Mouse (Mus musculus): Measurements from ENCODE around the gene Cdt1. TPM values are rescaled to one million over a fixed set of nuclear protein-coding genes. Genes with fewer than 3 reads are reported as not detected.
"Not testable (repeated sequence)": the region's sequence is repeated elsewhere in the genome, so short reads cannot be mapped to it uniquely, and the experiment has no call there.

Cdt1 gene
- total and polyA plus RNA-seq, 2 experiments from 2014 or later, result 6.4 to 15.6 TPM

DNA sequence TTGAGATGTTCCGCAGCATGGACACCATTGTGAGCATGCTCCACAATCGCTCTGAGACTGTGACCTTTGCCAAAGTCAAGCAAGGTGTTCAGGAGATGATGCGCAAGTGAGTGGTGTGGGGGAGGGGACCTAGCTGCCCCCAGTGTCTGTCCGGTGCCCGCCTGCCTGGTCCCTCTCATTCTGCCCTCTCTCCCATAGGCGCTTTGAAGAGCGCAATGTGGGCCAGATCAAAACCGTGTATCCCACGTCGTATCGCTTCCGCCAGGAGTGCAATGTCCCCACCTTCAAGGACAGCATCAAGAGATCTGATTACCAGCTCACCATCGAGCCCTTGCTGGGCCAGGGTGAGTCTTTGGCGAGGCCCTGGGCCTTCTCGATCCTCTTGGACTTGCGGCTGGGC, 2.2 kb downstream of the Cdt1 start:
- DNase-seq (ENCODE audit: low spot score), result no peak
- no peaks in the 10 kb centered on the region for H3K27me3 ChIP-seq (ENCODE audit: insufficient read depth, low read length)
- H3K4me2 ChIP-seq (ENCODE audit: low read depth, low read length, poor library complexity, severe bottlenecking), result no peak overlapping the region
- WGBS, result 97% methylated on average over 16 of the region's 16 CpGs
- ATAC-seq (ENCODE audit: low FRiP score), result no peak
- H3K27ac ChIP-seq (ENCODE audit: low read depth, low read length), result no peak overlapping the region
- H3K4me1 ChIP-seq (ENCODE audit: insufficient read depth, low read length), result peaks cover 15% of the 10 kb centered on the region
- no peak overlapping the region for H3K4me3 ChIP-seq (ENCODE audit: low read depth, low read length)
- H3K36me3 ChIP-seq (ENCODE audit: insufficient read depth, low read length), result peaks cover 5% of the 10 kb centered on the region; the same call in 1 of the 2 replicates
- H3K9ac ChIP-seq (replicated peaks; ENCODE audit: low read length, poor library complexity, severe bottlenecking), result no peak overlapping the region
- no peaks in the 10 kb centered on the region for H3K9me3 ChIP-seq (ENCODE audit: low read length)
- TF ChIP-seq CTCF (IDR thresholded peaks at IDR 0.05), result no peak

DNA sequence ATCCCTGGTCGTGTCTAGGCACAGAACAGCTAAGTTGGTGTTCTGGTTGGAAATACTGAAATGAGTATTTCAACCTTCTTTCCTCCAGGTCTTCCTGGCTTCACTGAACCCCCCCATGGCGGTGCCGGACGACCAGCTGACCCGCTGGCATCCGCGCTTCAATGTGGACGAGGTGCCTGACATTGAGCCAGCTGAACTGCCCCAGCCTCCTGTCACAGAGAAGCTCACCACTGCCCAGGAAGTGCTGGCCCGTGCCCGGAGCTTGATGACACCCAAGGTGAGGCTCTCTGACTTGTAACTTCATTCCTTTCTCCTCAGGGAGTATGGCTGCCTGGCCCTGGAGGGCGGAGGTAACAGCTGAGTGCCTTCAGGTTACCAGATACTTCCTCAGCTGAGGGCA, 3.3 kb downstream of the Cdt1 start:
- peaks cover 26% of the 10 kb centered on the region for H3K4me1 ChIP-seq (ENCODE audit: insufficient read depth, low read length)
- no peak overlapping the region for H3K4me3 ChIP-seq (ENCODE audit: low read depth, low read length)
- H3K27ac ChIP-seq (ENCODE audit: low read depth, low read length), result no peak overlapping the region
- H3K36me3 ChIP-seq (ENCODE audit: insufficient read depth, low read length), result peaks cover 5% of the 10 kb centered on the region; the same call in 1 of the 2 replicates
- no peak for TF ChIP-seq CTCF (IDR thresholded peaks at IDR 0.05)
- DNase-seq (ENCODE audit: low spot score) (no peak), ATAC-seq (ENCODE audit: low FRiP score) (no peak)
- no peaks in the 10 kb centered on the region for H3K9me3 ChIP-seq (ENCODE audit: low read length)
- H3K27me3 ChIP-seq (ENCODE audit: insufficient read depth, low read length), result no peaks in the 10 kb centered on the region
- no peak overlapping the region for H3K9ac ChIP-seq (replicated peaks; ENCODE audit: low read length, poor library complexity, severe bottlenecking)
- 94% methylated on average over 11 of the region's 11 CpGs for WGBS
- no peak overlapping the region for H3K4me2 ChIP-seq (ENCODE audit: low read depth, low read length, poor library complexity, severe bottlenecking)

DNA sequence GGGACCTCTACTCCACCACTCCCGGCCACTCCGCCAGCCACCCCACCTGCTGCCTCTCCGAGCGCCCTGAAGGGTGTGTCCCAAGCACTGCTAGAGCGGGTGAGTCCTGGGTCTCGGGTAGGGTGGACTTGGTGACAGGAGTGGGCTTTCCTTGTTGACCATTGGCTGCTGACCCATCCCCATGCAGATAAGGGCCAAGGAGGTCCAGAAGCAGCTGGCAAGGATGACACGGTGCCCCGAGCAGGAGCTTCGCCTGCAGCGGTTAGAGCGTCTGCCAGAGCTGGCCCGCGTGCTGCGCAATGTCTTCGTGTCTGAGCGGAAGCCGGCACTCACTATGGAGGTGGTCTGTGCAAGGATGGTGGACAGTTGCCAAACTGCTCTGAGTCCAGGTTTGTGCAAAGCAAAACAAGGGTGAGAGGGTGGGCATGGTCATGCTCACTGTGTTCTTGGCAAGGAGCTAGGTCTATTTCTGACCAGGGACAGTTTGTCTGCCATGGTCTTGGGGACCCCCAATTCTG, 4.0 kb downstream of the Cdt1 start:
- Histone ChIP-seq H3K4me2 (ENCODE audit: low read depth, low read length, poor library complexity, severe bottlenecking) (no peak overlapping the region), H3K4me1 (ENCODE audit: insufficient read depth, low read length) (peaks cover 23% of the 10 kb centered on the region), H3K9me3 (ENCODE audit: low read length) (no peaks in the 10 kb centered on the region), H3K27me3 (ENCODE audit: insufficient read depth, low read length) (no peaks in the 10 kb centered on the region), H3K9ac (replicated peaks; ENCODE audit: low read length, poor library complexity, severe bottlenecking) (no peak overlapping the region), H3K4me3 (ENCODE audit: low read depth, low read length) (no peak overlapping the region), H3K36me3 (ENCODE audit: insufficient read depth, low read length) (peaks cover 5% of the 10 kb centered on the region; the same call in 1 of the 2 replicates), H3K27ac (ENCODE audit: low read depth, low read length) (no peak overlapping the region)
- 92% methylated on average over 17 of the region's 17 CpGs for WGBS
- no peak for TF ChIP-seq CTCF (IDR thresholded peaks at IDR 0.05)
- no peak for ATAC-seq (ENCODE audit: low FRiP score)
- no peak for DNase-seq (ENCODE audit: low spot score)

DNA sequence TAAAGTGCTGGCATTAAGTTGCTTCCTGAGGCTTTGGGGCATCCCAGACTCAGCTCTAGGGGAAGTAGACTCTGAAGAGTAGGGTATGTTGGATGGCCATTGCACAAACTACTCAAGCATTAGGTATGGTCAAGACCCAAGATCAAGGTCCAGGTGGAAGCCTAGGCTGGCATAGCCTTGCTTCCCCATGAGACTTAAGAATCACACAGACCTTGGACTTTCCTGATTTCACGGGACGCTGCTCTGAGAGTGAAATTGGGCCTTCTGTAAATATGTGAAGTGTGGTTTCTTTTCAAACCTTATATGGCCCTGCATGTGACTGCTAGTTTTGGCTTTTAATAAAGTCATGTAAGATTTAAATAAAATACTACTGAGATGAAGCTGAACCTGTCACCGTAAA, 4.9 kb downstream of the Cdt1 start:
- H3K4me1 ChIP-seq (ENCODE audit: insufficient read depth, low read length), result peaks cover 23% of the 10 kb centered on the region
- no peak overlapping the region for H3K27ac ChIP-seq (ENCODE audit: low read depth, low read length)
- ATAC-seq (ENCODE audit: low FRiP score) (no peak), DNase-seq (ENCODE audit: low spot score) (no peak)
- no peak overlapping the region for H3K9ac ChIP-seq (replicated peaks; ENCODE audit: low read length, poor library complexity, severe bottlenecking)
- 93% methylated on average over 3 of the region's 3 CpGs for WGBS
- H3K4me3 ChIP-seq (ENCODE audit: low read depth, low read length), result no peak overlapping the region
- no peak overlapping the region for H3K4me2 ChIP-seq (ENCODE audit: low read depth, low read length, poor library complexity, severe bottlenecking)
- peaks cover 5% of the 10 kb centered on the region; the same call in 1 of the 2 replicates for H3K36me3 ChIP-seq (ENCODE audit: insufficient read depth, low read length)
- H3K27me3 ChIP-seq (ENCODE audit: insufficient read depth, low read length), result no peaks in the 10 kb centered on the region
- no peak for TF ChIP-seq CTCF (IDR thresholded peaks at IDR 0.05)
- no peaks in the 10 kb centered on the region for H3K9me3 ChIP-seq (ENCODE audit: low read length)

DNA sequence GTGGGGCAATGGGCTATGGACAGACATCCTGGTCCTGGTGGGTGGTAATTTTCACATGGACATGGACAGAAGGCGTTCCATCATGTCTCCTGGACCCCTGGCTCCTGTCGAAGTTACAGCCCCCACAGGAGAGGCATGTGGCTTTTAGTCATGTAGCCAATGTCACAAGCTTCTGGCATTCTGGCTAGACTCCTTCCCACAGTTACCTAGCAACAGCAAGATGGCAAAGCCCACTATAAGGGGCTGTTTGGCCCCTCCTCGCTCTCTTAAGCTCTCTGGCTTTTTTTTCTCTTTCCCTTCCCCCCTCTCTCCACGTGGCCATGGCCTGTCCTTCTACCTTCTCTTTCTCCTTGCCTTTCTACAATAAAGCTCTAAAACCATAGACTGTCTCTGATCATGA, 5.4 kb downstream of the Cdt1 start:
- 19% methylated on average over 4 of the region's 4 CpGs for WGBS
- H3K27me3 ChIP-seq (ENCODE audit: insufficient read depth, low read length); H3K36me3 ChIP-seq (ENCODE audit: insufficient read depth, low read length); H3K4me3 ChIP-seq (ENCODE audit: low read depth, low read length); H3K9me3 ChIP-seq (ENCODE audit: low read length); H3K4me2 ChIP-seq (ENCODE audit: low read depth, low read length, poor library complexity, severe bottlenecking); ATAC-seq (ENCODE audit: low FRiP score); H3K9ac ChIP-seq (replicated peaks; ENCODE audit: low read length, poor library complexity, severe bottlenecking); H3K27ac ChIP-seq (ENCODE audit: low read depth, low read length): not testable (repeated sequence)
- peak; percentile 51 for DNase-seq (ENCODE audit: low spot score)
- H3K4me1 ChIP-seq (ENCODE audit: insufficient read depth, low read length), result peaks cover 22% of the 10 kb centered on the region

DNA sequence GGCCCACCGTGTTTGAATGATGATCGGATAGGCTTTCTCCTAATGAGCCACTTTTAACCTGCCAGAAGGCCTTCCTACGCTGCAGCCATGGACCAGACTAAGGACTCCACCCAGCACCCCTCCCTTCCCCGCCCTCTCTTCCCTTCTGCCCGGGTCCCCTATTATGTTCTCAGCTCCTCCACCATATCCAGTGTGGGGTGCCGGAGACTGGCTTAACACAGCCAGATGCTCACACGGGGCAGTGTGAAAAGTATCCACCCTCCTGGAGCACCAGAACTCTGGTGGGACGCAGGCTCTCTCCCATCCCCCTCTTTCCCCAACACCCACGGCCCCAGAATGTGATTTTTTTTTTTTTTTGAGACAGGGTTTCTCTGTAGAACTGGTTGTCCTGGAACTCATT, 5.8 kb downstream of the Cdt1 start:
- no peaks in the 10 kb centered on the region for H3K27me3 ChIP-seq (ENCODE audit: insufficient read depth, low read length)
- H3K4me2 ChIP-seq (ENCODE audit: low read depth, low read length, poor library complexity, severe bottlenecking), result no peak overlapping the region
- no peak for DNase-seq (ENCODE audit: low spot score)
- 59% methylated on average over 9 of the region's 9 CpGs for WGBS
- peaks cover 5% of the 10 kb centered on the region; the same call in 1 of the 2 replicates for H3K36me3 ChIP-seq (ENCODE audit: insufficient read depth, low read length)
- TF ChIP-seq CTCF (IDR thresholded peaks at IDR 0.05), result no peak
- no peak overlapping the region for H3K4me3 ChIP-seq (ENCODE audit: low read depth, low read length)
- H3K9me3 ChIP-seq (ENCODE audit: low read length), result no peaks in the 10 kb centered on the region
- no peak overlapping the region for H3K27ac ChIP-seq (ENCODE audit: low read depth, low read length)
- H3K9ac ChIP-seq (replicated peaks; ENCODE audit: low read length, poor library complexity, severe bottlenecking), result no peak overlapping the region
- no peak for ATAC-seq (ENCODE audit: low FRiP score)
- H3K4me1 ChIP-seq (ENCODE audit: insufficient read depth, low read length), result peaks cover 20% of the 10 kb centered on the region
